Mouse (Mus musculus): ENCODE measurements around the gene Ercc2. TPM values are rescaled to one million over a fixed set of nuclear protein-coding genes. Genes with fewer than 3 reads are reported as not detected.

The Ercc2 gene
- total and polyA plus RNA-seq, 3 experiments, result 29.0 to 43.8 (median 33.5) TPM

- H3K9me3 ChIP-seq (replicated peaks; ENCODE audit: low read length), result peaks cover 4% of the 10 kb centered on the region
- H3K4me1 ChIP-seq (ENCODE audit: control insufficient read depth in 1 of 2, insufficient read depth in 2 of 2), result peaks cover 11 to 32% of the 10 kb centered on the region in 2 experiments; a peak in 3 of 4 replicates
- dilution Hi-C loops (cut with MboI; ENCODE audit: extremely low pct_ligation_motif_present, extremely low pct_unique_long_range_greater_than_20kb, low sequenced_read_pairs) (no loop called here), in situ Hi-C loops (cut with MboI; ENCODE audit: low pct_ligation_motif_present, low pct_unique_long_range_greater_than_20kb, low sequenced_read_pairs) (no loop called here)
- H3K4me2 ChIP-seq (ENCODE audit: insufficient read depth, low read depth, poor library complexity, severe bottlenecking), result no peak overlapping the region
- H3K9ac ChIP-seq (ENCODE audit: insufficient read depth, low read depth), result no peak overlapping the region
- no peak overlapping the region for H3K4me3 ChIP-seq (replicated peaks in 1 of 3; ENCODE audit: low read depth in 2 of 3, low read length in 2 of 3, poor library complexity in 1 of 3)
- TF ChIP-seq CTCF (conservative IDR thresholded peaks at IDR 0.05 in 1 of 2, IDR thresholded peaks at IDR 0.05 in 1 of 2; ENCODE audit: low read depth in 2 of 2, low read length in 2 of 2), result peak; percentile 72
- TF ChIP-seq MAZ (IDR thresholded peaks at IDR 0.05; ENCODE audit: low read depth, low read length), result 0 out of 2 replicates have a peak, but pooled peaks have one; percentile 19
- TF ChIP-seq HCFC1 (IDR thresholded peaks at IDR 0.05; ENCODE audit: low read depth, low read length), result no peak
- DNase-seq (ENCODE audit: extremely low read depth), result peak; percentile 57
- peaks cover 41% of the 10 kb centered on the region for H3K27me3 ChIP-seq (replicated peaks)
- H3K36me3 ChIP-seq (replicated peaks in 1 of 2; ENCODE audit: control insufficient read depth in 1 of 2, insufficient read depth in 1 of 2, low read length in 1 of 2), result peaks cover 7 to 15% of the 10 kb centered on the region in 2 experiments
- no peak overlapping the region for H3K27ac ChIP-seq (ENCODE audit: insufficient read depth, low read depth)
- peaks cover 8% of the 10 kb centered on the region for H3K79me2 ChIP-seq (replicated peaks; ENCODE audit: control insufficient read depth, extremely low read depth, insufficient read depth, poor library complexity, severe bottlenecking)
These were observed 20.1 kb upstream of the Ercc2 start for GRCm38 (mm10) chr7:19361720-19362119.

GRCm38 (mm10) chr7:19362276-19362675, 19.5 kb upstream of the Ercc2 start:
- Histone ChIP-seq H3K79me2 (replicated peaks; ENCODE audit: control insufficient read depth, extremely low read depth, insufficient read depth, poor library complexity, severe bottlenecking) (peaks cover 8% of the 10 kb centered on the region), H3K36me3 (replicated peaks in 1 of 2; ENCODE audit: control insufficient read depth in 1 of 2, insufficient read depth in 1 of 2, low read length in 1 of 2) (peaks cover 3 to 10% of the 10 kb centered on the region in 2 experiments), H3K4me3 (replicated peaks in 1 of 3; ENCODE audit: low read depth in 2 of 3, low read length in 2 of 3, poor library complexity in 1 of 3) (no peak overlapping the region), H3K9ac (ENCODE audit: insufficient read depth, low read depth) (no peak overlapping the region), H3K4me1 (ENCODE audit: control insufficient read depth in 1 of 2, insufficient read depth in 2 of 2) (peaks cover 11 to 27% of the 10 kb centered on the region in 2 experiments; a peak in 3 of 4 replicates), H3K27me3 (replicated peaks) (peaks cover 44% of the 10 kb centered on the region), H3K27ac (ENCODE audit: insufficient read depth, low read depth) (no peak overlapping the region), H3K4me2 (ENCODE audit: insufficient read depth, low read depth, poor library complexity, severe bottlenecking) (no peak overlapping the region), H3K9me3 (replicated peaks; ENCODE audit: low read length) (peaks cover 4% of the 10 kb centered on the region)
- in situ Hi-C loops (cut with MboI; ENCODE audit: low pct_ligation_motif_present, low pct_unique_long_range_greater_than_20kb, low sequenced_read_pairs), result no loop called here
- no peak for TF ChIP-seq CHD1 (IDR thresholded peaks at IDR 0.05; ENCODE audit: low read depth, low read length)
- TF ChIP-seq MEF2A (IDR thresholded peaks at IDR 0.05; ENCODE audit: borderline replicate concordance, low read depth, low read length), result no peak
- TF ChIP-seq KAT2A (IDR thresholded peaks at IDR 0.05; ENCODE audit: insufficient replicate concordance, low read length), result no peak
- 0 out of 2 replicates have a peak, but pooled peaks have one; percentile 1 for TF ChIP-seq MAZ (IDR thresholded peaks at IDR 0.05; ENCODE audit: low read depth, low read length)
- DNase-seq (ENCODE audit: extremely low read depth), result no peak
- dilution Hi-C loops (cut with MboI; ENCODE audit: extremely low pct_ligation_motif_present, extremely low pct_unique_long_range_greater_than_20kb, low sequenced_read_pairs), result no loop called here

DNA sequence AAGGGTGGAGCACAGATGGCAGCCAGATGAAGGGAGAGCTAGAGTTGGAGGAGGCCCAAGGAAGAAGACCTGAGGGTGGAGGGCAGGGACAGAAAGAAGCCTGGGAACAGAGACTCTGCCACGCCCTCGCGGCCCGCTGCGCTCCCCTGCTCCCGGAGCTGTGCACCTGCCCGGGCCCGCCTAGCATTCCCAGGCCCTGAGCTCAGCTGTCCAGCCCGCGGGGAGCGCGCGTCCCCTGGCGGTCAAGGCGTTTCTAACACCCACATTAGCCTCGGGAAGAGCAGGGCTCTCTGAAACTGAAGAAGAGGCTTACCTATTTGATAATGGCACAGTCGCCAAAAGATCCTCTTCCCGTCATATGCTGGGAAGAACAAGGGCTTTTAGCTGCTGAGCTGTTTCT, 17.9 kb upstream of the Ercc2 start:
- H3K27ac ChIP-seq (ENCODE audit: insufficient read depth, low read depth), result no peak overlapping the region
- peaks cover 4% of the 10 kb centered on the region for H3K9me3 ChIP-seq (replicated peaks; ENCODE audit: low read length)
- no peak overlapping the region for H3K4me3 ChIP-seq (replicated peaks in 1 of 3; ENCODE audit: low read depth in 2 of 3, low read length in 2 of 3, poor library complexity in 1 of 3)
- H3K36me3 ChIP-seq (replicated peaks in 1 of 2; ENCODE audit: control insufficient read depth in 1 of 2, insufficient read depth in 1 of 2, low read length in 1 of 2), result no peaks in the 10 kb centered on the region
- H3K79me2 ChIP-seq (replicated peaks; ENCODE audit: control insufficient read depth, extremely low read depth, insufficient read depth, poor library complexity, severe bottlenecking), result peaks cover 2% of the 10 kb centered on the region; the same call in 1 of the 2 replicates
- TF ChIP-seq ZKSCAN1 (IDR thresholded peaks at IDR 0.05; ENCODE audit: borderline replicate concordance, low read depth, low read length) (no peak), TCF12 (IDR thresholded peaks at IDR 0.05; ENCODE audit: low read depth, low read length) (peak; percentile 51; the same call in 1 of the 2 replicates), CTCF (conservative IDR thresholded peaks at IDR 0.05 in 1 of 2, IDR thresholded peaks at IDR 0.05 in 1 of 2; ENCODE audit: low read depth in 2 of 2, low read length in 2 of 2) (peak; percentile 45 to 90), RAD21 (IDR thresholded peaks at IDR 0.05; ENCODE audit: low read depth, low read length) (peak; percentile 77), IRF4 (IDR thresholded peaks at IDR 0.05; ENCODE audit: low read depth, low read length) (peak; percentile 58; the same call in 1 of the 2 replicates), SMC3 (IDR thresholded peaks at IDR 0.05; ENCODE audit: low read depth, low read length) (peak; percentile 73), USF2 (conservative IDR thresholded peaks at IDR 0.05; ENCODE audit: low read depth, low read length) (no peak; the same call in 1 of the 2 replicates), MXI1 (IDR thresholded peaks at IDR 0.05; ENCODE audit: low read depth, low read length) (no peak), BHLHE40 (IDR thresholded peaks at IDR 0.05; ENCODE audit: low read depth, low read length) (peak; percentile 20; the same call in 1 of the 2 replicates)
- dilution Hi-C loops (cut with MboI; ENCODE audit: extremely low pct_ligation_motif_present, extremely low pct_unique_long_range_greater_than_20kb, low sequenced_read_pairs) (no loop called here), in situ Hi-C loops (cut with MboI; ENCODE audit: low pct_ligation_motif_present, low pct_unique_long_range_greater_than_20kb, low sequenced_read_pairs) (no loop called here)
- H3K27me3 ChIP-seq (replicated peaks), result peaks cover 47% of the 10 kb centered on the region
- DNase-seq (ENCODE audit: extremely low read depth), result peak; percentile 49
- H3K4me1 ChIP-seq (ENCODE audit: control insufficient read depth in 1 of 2, insufficient read depth in 2 of 2), result peaks cover 7 to 14% of the 10 kb centered on the region in 2 experiments; a peak in 3 of 4 replicates
- H3K4me2 ChIP-seq (ENCODE audit: insufficient read depth, low read depth, poor library complexity, severe bottlenecking), result 0 out of 2 replicates have a peak overlapping the region, but pooled peaks have one; percentile 19
- H3K9ac ChIP-seq (ENCODE audit: insufficient read depth, low read depth), result no peak overlapping the region
